Mouse (Mus musculus) gastrocnemius, adult 8-10 months (tissue): ENCODE measurements around the gene Mafb. TPM values are rescaled to one million over a fixed set of nuclear protein-coding genes. Genes with fewer than 3 reads are reported as not detected.

Source experiments
- DNase-seq, 2 experiments: peaks; one replicate each; pipeline ENCODE4 v3.0.0; 2022; ENCODE audit warnings: low spot score in 2 of 2
- total RNA-seq, 4 experiments: library from RNA; stranded (reverse); gene quantifications; 2 replicates each; pipeline ENCODE4 v1.2.4; 2022

Gene Mafb
- total RNA-seq: 10 to 100 TPM in 3 of 4 experiments, 1 to 10 TPM in 1; 9.1 to 25.8 (median 17.9) TPM

GRCm38 (mm10) chr2:160366980-160367338 lies at the start of gene Mafb:
Gene Mafb, minus strand, starts transcription at chr2:160367065.
- peak; percentile 96 to 97 for DNase-seq

GRCm38 (mm10) chr2:160415161-160415560 lies 48.3 kb upstream of the Mafb start:
- no peak for DNase-seq

GRCm38 (mm10) chr2:160414736-160415135 lies 47.9 kb upstream of the Mafb start:
- DNase-seq: no peak

GRCm38 (mm10) chr2:160413982-160414381 lies 47.1 kb upstream of the Mafb start:
- no peak for DNase-seq

GRCm38 (mm10) chr2:160413055-160413454 lies 46.2 kb upstream of the Mafb start:
- DNase-seq: no peak

- no peak for DNase-seq
Observed at GRCm38 (mm10) chr2:160411431-160411830, 44.6 kb upstream of the Mafb start.

GRCm38 (mm10) chr2:160407720-160408119 lies 40.9 kb upstream of the Mafb start:
- DNase-seq: no peak

GRCm38 (mm10) chr2:160397747-160398146 lies 30.9 kb upstream of the Mafb start:
- no peak for DNase-seq

- no peak for DNase-seq
Observed at GRCm38 (mm10) chr2:160394735-160395134, 27.9 kb upstream of the Mafb start.

GRCm38 (mm10) chr2:160392648-160393047 lies 25.8 kb upstream of the Mafb start:
- DNase-seq: no peak

GRCm38 (mm10) chr2:160388596-160388995 lies 21.7 kb upstream of the Mafb start:
- DNase-seq: no peak

- DNase-seq: no peak
Observed at GRCm38 (mm10) chr2:160383418-160383817, 16.6 kb upstream of the Mafb start.

- no peak for DNase-seq
Observed at GRCm38 (mm10) chr2:160378271-160378670, 11.4 kb upstream of the Mafb start.

GRCm38 (mm10) chr2:160376236-160376635 lies 9.4 kb upstream of the Mafb start:
- DNase-seq: no peak

GRCm38 (mm10) chr2:160369653-160370420 lies 3.0 kb upstream of the Mafb start:
- no peak for DNase-seq

GRCm38 (mm10) chr2:160368422-160369357 lies 1.8 kb upstream of the Mafb start:
- DNase-seq: no peak

- peak; percentile 88 to 90 for DNase-seq
Observed at GRCm38 (mm10) chr2:160367448-160368208, 763 bp upstream of the Mafb start.

GRCm38 (mm10) chr2:160366111-160366979 lies 520 bp downstream of the Mafb start:
- peak in 1 of 2 experiments; percentile 17 for DNase-seq

GRCm38 (mm10) chr2:160365107-160365911 lies 1.6 kb downstream of the Mafb start:
- peak; percentile 51 to 62 for DNase-seq

GRCm38 (mm10) chr2:160364666-160365065 lies 2.2 kb downstream of the Mafb start:
- no peak for DNase-seq
